Mouse (Mus musculus) C2C12 (cell line): ENCODE measurements at regions not wholly inside any gene's neighbourhood (a gene's known extent, or its start where the extent isn't known, plus 50 kb on each side); places are given as distances from the start of the nearest gene placed in this dataset.

ENCODE experiments used
- H3K27me3 ChIP-seq: one replicate; pipeline ENCODE4 v1.6.1; 2011; ENCODE audit not compliant: control insufficient read depth, insufficient read depth, insufficient read length
- H3K36me3 ChIP-seq: one replicate; pipeline ENCODE4 v1.6.1; 2011; ENCODE audit not compliant: control insufficient read depth, insufficient read depth
- H3K4me3 ChIP-seq: one replicate; pipeline ENCODE4 v1.5.1; 2011; ENCODE audit warnings: mild to moderate bottlenecking, control low read depth; ENCODE audit not compliant: poor library complexity, insufficient read depth, severe bottlenecking
- H3K79me2 ChIP-seq: one replicate; pipeline ENCODE4 v1.6.1; 2011; ENCODE audit not compliant: control insufficient read depth, insufficient read depth
- H3K79me3 ChIP-seq: one replicate; pipeline ENCODE4 v1.6.1; 2011; ENCODE audit warnings: low read depth, control low read depth
- H3ac ChIP-seq: one replicate; pipeline ENCODE3; 2011; ENCODE audit warnings: low read depth; ENCODE audit not compliant: control insufficient read depth, insufficient read length
- CEBPB ChIP-seq: IDR thresholded peaks from one replicate; pipeline ENCODE4 v1.6.1; 2011; ENCODE audit warnings: low read depth, mild to moderate bottlenecking, control low read depth, moderate library complexity
- CTCF ChIP-seq: IDR thresholded peaks from one replicate; pipeline ENCODE4 v1.5.1; 2011; ENCODE audit not compliant: control insufficient read depth, insufficient read depth, insufficient read length
- FOSL1 ChIP-seq: IDR thresholded peaks from one replicate; pipeline ENCODE4 v1.8.0; 2011; ENCODE audit warnings: mild to moderate bottlenecking, low read length; ENCODE audit not compliant: poor library complexity, insufficient read depth, severe bottlenecking
- MAX ChIP-seq: IDR thresholded peaks from one replicate; pipeline ENCODE4 v1.6.1; 2011; ENCODE audit warnings: mild to moderate bottlenecking, control low read depth
- MYOD1 ChIP-seq: IDR thresholded peaks from one replicate; pipeline ENCODE4 v1.6.1; 2011; ENCODE audit warnings: low read depth; ENCODE audit not compliant: control insufficient read depth, insufficient read length
- MYOG ChIP-seq: IDR thresholded peaks from one replicate; pipeline ENCODE4 v1.6.1; 2011; ENCODE audit not compliant: control insufficient read depth, insufficient read length; ENCODE audit errors: extremely low read depth
- USF1 ChIP-seq: IDR thresholded peaks from one replicate; pipeline ENCODE4 v1.6.1; 2011; ENCODE audit warnings: low read depth, mild to moderate bottlenecking, control low read depth, moderate library complexity

GRCm38 (mm10) chr8:87236438-87236837 lies 236.0 kb downstream of the Cbln1 start:
- peaks cover 36% of the 10 kb centered on the region for H3K27me3 ChIP-seq
- H3ac ChIP-seq = no peak overlapping the region
- TF ChIP-seq FOSL1 (no peak), USF1 (no peak), MAX (no peak), MYOD1 (no peak)
- H3K36me3 ChIP-seq = no peaks in the 10 kb centered on the region
- H3K4me3 ChIP-seq = no peak overlapping the region
- no peaks in the 10 kb centered on the region for H3K79me2 ChIP-seq
- no peaks in the 10 kb centered on the region for H3K79me3 ChIP-seq

DNA sequence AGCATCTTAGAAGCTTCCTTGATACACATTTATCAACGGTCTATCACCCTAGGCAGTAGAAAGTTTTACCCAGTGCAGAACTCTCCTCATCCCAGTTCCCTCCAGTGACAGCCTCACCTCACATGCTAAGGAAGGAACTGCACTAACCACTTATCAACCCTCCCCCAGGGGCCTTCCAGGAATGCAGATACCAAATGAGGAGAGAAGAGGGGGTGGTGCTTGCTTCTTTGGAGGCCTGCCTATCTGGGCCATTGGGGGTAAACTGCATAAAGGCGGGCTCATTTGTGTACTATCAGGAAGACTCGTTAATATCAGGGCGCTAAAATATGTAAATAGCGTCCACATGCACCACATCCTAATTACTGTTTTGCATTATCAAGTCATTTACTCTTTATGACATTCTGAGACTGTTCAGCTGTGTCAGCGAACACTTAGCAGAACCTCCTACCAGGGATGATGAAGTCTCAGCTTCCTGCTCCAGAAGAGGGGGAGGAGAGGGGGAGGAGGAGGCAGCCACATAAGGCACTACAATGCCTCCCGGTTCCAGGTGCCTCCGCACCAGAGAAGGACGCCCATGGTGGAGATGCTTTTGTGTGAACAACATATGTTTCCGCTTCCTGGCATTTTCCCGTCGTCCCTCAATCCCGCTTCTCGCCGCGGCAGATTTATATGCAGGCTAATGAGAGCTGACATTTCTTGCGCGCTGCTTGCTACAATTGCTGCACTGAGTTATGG lies 236.9 kb downstream of the Cbln1 start:
- Histone ChIP-seq H3ac (no peak overlapping the region), H3K36me3 (no peaks in the 10 kb centered on the region), H3K4me3 (no peak overlapping the region), H3K27me3 (peaks cover 39% of the 10 kb centered on the region), H3K79me2 (no peaks in the 10 kb centered on the region), H3K79me3 (no peaks in the 10 kb centered on the region)
- no peak for TF ChIP-seq MYOD1
- no peak for TF ChIP-seq MAX
- no peak for TF ChIP-seq USF1
- TF ChIP-seq MYOG = no peak
- TF ChIP-seq FOSL1 = no peak
- no peak for TF ChIP-seq CEBPB
- TF ChIP-seq CTCF = no peak

GRCm38 (mm10) chr8:87234336-87234735 lies 238.1 kb downstream of the Cbln1 start:
- Histone ChIP-seq H3K79me2 (no peaks in the 10 kb centered on the region), H3ac (no peak overlapping the region), H3K36me3 (no peaks in the 10 kb centered on the region), H3K27me3 (peaks cover 39% of the 10 kb centered on the region), H3K4me3 (no peak overlapping the region), H3K79me3 (no peaks in the 10 kb centered on the region)
- no peak for TF ChIP-seq MAX
- no peak for TF ChIP-seq CTCF
- no peak for TF ChIP-seq MYOG
- no peak for TF ChIP-seq MYOD1
- no peak for TF ChIP-seq USF1
- TF ChIP-seq FOSL1 = no peak

- Histone ChIP-seq H3K4me3 (no peak overlapping the region), H3K27me3 (peaks cover 42% of the 10 kb centered on the region), H3K79me3 (no peaks in the 10 kb centered on the region), H3ac (no peak overlapping the region), H3K36me3 (no peaks in the 10 kb centered on the region), H3K79me2 (no peaks in the 10 kb centered on the region)
- TF ChIP-seq MAX (no peak), FOSL1 (no peak), CEBPB (no peak), CTCF (no peak), MYOG (no peak), MYOD1 (no peak), USF1 (no peak)
These were observed 238.5 kb downstream of the Cbln1 start for GRCm38 (mm10) chr8:87233805-87234331.

GRCm38 (mm10) chr8:87231762-87232161 lies 240.6 kb downstream of the Cbln1 start:
- Histone ChIP-seq H3ac (no peak overlapping the region), H3K79me2 (no peaks in the 10 kb centered on the region), H3K36me3 (no peaks in the 10 kb centered on the region), H3K79me3 (no peaks in the 10 kb centered on the region), H3K4me3 (no peak overlapping the region), H3K27me3 (peaks cover 42% of the 10 kb centered on the region)
- no peak for TF ChIP-seq MAX
- TF ChIP-seq MYOG = no peak
- TF ChIP-seq USF1 = no peak
- no peak for TF ChIP-seq MYOD1
- TF ChIP-seq CTCF = no peak
- TF ChIP-seq FOSL1 = no peak
- TF ChIP-seq CEBPB = no peak

DNA sequence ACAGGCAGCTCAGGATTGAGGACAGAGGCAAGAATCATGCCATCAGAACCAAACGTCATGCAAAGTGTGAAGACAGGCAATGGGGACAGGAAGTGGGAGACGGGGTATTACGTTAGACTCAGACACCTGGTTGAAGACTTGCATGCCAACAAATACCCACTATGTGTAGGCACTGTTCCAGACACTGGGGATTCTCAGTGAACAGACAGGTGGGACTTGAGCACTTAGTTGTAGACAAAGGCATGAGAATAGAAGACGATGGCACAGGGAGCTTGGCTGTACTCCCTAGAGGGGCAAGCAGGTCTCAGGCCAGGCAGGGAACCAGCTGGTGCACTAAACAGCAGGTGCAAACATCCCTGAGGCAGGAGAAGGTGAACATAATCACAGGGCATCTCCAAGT lies 242.3 kb downstream of the Cbln1 start:
- H3K27me3 ChIP-seq = peaks cover 26% of the 10 kb centered on the region
- TF ChIP-seq USF1 = no peak
- no peak for TF ChIP-seq MYOD1
- TF ChIP-seq MYOG = no peak
- TF ChIP-seq CEBPB = no peak
- no peak for TF ChIP-seq FOSL1
- TF ChIP-seq MAX = no peak
- TF ChIP-seq CTCF = no peak
- no peaks in the 10 kb centered on the region for H3K36me3 ChIP-seq
- no peak overlapping the region for H3ac ChIP-seq
- no peaks in the 10 kb centered on the region for H3K79me3 ChIP-seq
- H3K4me3 ChIP-seq = no peak overlapping the region
- no peaks in the 10 kb centered on the region for H3K79me2 ChIP-seq
